Mouse (Mus musculus) forebrain, postnatal 0 days (tissue): Measurements from ENCODE around the gene Srd5a1. TPM values are rescaled to one million over a fixed set of nuclear protein-coding genes. Genes with fewer than 3 reads are reported as not detected.
A peak's percentile ranks its signal among the peaks of the same experiment; 100 is the strongest.

Source experiments
- ATAC-seq: fragments of 200-750 bp; cut with Nextera tagmentation; 2 replicates; pipeline ENCODE4 v1.8.0; 2017; ENCODE audit warnings: mild to moderate bottlenecking, moderate library complexity
- DNase-seq: peaks from one replicate; pipeline ENCODE4 v3.0.0-alpha.2; 2015
- H3K27ac ChIP-seq: fragments of 300-500 bp; sonication (generic); 2 replicates; pipeline ENCODE4 v1.5.1; 2014; ENCODE audit warnings: low read depth, mild to moderate bottlenecking, antibody characterized with exemption, low read length, moderate library complexity, mixed read lengths
- H3K27me3 ChIP-seq: fragments of 300-500 bp; sonication (generic); 2 replicates; pipeline ENCODE4 v1.6.1; 2014; ENCODE audit warnings: mild to moderate bottlenecking, low read length, mixed read lengths; ENCODE audit not compliant: insufficient read depth
- H3K36me3 ChIP-seq: fragments of 300-500 bp; sonication (generic); 2 replicates; pipeline ENCODE4 v1.6.1; 2014; ENCODE audit warnings: mild to moderate bottlenecking, moderate library complexity; ENCODE audit not compliant: insufficient read depth
- H3K4me1 ChIP-seq: fragments of 300-500 bp; sonication (generic); 2 replicates; pipeline ENCODE4 v1.6.1; 2014; ENCODE audit warnings: antibody characterized with exemption; ENCODE audit not compliant: insufficient read depth
- H3K4me2 ChIP-seq: fragments of 300-500 bp; sonication (generic); 2 replicates; pipeline ENCODE4 v1.6.1; 2014; ENCODE audit warnings: low read depth, mild to moderate bottlenecking, moderate library complexity
- H3K4me3 ChIP-seq: fragments of 300-500 bp; sonication (generic); 2 replicates; pipeline ENCODE4 v1.5.1; 2014; ENCODE audit warnings: low read depth, low read length, mixed read lengths
- H3K9ac ChIP-seq: fragments of 300-500 bp; sonication (generic); 2 replicates; pipeline ENCODE4 v1.6.1; 2014; ENCODE audit warnings: mild to moderate bottlenecking
- H3K9me3 ChIP-seq: fragments of 300-500 bp; sonication (generic); 2 replicates; pipeline ENCODE4 v1.6.1; 2016; ENCODE audit warnings: low read length
- CTCF ChIP-seq: sonication (generic); IDR thresholded peaks from 2 replicates; pipeline ENCODE4 v1.5.1; 2016; ENCODE audit warnings: antibody characterized with exemption, control low read depth, low read depth
- WGBS: fragments of 180-500 bp; shearing (Covaris S2); extraction: QIAGEN DNeasy Blood & Tissue Kit; methylation state at CpG from one replicate; pipeline ENCODE4 v1.1.7; 2014; 5-methylcytosine and 5-hydroxymethylcytosine counted together
- polyA plus RNA-seq: library from polyadenylated mRNA; unstranded; fragments of >200 nt; fragmentation: Nextera tagmentation; extraction: Ambion mirVana; gene quantifications from 2 replicates; pipeline ENCODE4 v1.2.1, GENCODE M21; 2015
- total RNA-seq: library from RNA; depleted of rRNA; stranded (reverse); fragments of >200 nt; gene quantifications from 2 replicates; pipeline ENCODE4 v1.2.3, GENCODE M21; 2014

Srd5a1 gene
- total and polyA plus RNA-seq, 2 experiments from 2014 or later = 16.2 to 37.2 TPM

GRCm38 (mm10) chr13:69534654-69535551, 76.3 kb downstream of the Srd5a1 start:
- Histone ChIP-seq H3K36me3 (no peaks in the 10 kb centered on the region), H3K9ac (peak overlapping the region; percentile 81), H3K4me3 (peak overlapping the region; percentile 83), H3K4me2 (peak overlapping the region; percentile 91), H3K27me3 (no peaks in the 10 kb centered on the region), H3K27ac (peak overlapping the region; percentile 96), H3K9me3 (no peaks in the 10 kb centered on the region), H3K4me1 (peaks cover 23% of the 10 kb centered on the region)
- no peak for TF ChIP-seq CTCF
- ATAC-seq (peak; percentile 94), DNase-seq (peak; percentile 100)
- 2% methylated on average over 83 of the region's 86 CpGs for WGBS

GRCm38 (mm10) chr13:69534334-69534653, 76.9 kb downstream of the Srd5a1 start, which contains the start of gene Tent4a:
TSS of gene Tent4a (minus strand) at chr13:69534617.
- DNase-seq = no peak
- 2% methylated on average over 38 of the region's 57 CpGs for WGBS
- H3K4me1 ChIP-seq = peaks cover 23% of the 10 kb centered on the region

GRCm38 (mm10) chr13:69533405-69534333, 77.6 kb downstream of the Srd5a1 start, which contains the start of gene Nsun2:
TSS of gene Nsun2 (plus strand) at chr13:69533746.
- peaks cover 23% of the 10 kb centered on the region for H3K4me1 ChIP-seq

More at GRCm38 (mm10) chr13:69534334-69534653, 76.9 kb downstream of the Srd5a1 start, which contains the start of gene Tent4a:
- Histone ChIP-seq H3K9ac (peak within 1 kb of the TSS; percentile 81), H3K9me3 (no peaks in the 10 kb centered on the region), H3K36me3 (no peaks in the 10 kb centered on the region), H3K4me3 (peak within 1 kb of the TSS; percentile 83), H3K27ac (peak within 1 kb of the TSS; percentile 96), H3K27me3 (no peaks in the 10 kb centered on the region), H3K4me2 (peak within 1 kb of the TSS; percentile 91)
- ATAC-seq = peak; percentile 81
- no peak for TF ChIP-seq CTCF

GRCm38 (mm10) chr13:69532893-69533404, 78.3 kb downstream of the Srd5a1 start:
- Histone ChIP-seq H3K36me3 (no peaks in the 10 kb centered on the region), H3K4me1 (peaks cover 23% of the 10 kb centered on the region), H3K4me2 (peak overlapping the region; percentile 80), H3K9ac (peak overlapping the region; percentile 81), H3K27me3 (no peaks in the 10 kb centered on the region), H3K9me3 (no peaks in the 10 kb centered on the region), H3K27ac (peak overlapping the region; percentile 96), H3K4me3 (peak overlapping the region; percentile 83)
- no peak for TF ChIP-seq CTCF
- 1% methylated on average over 9 of the region's 9 CpGs for WGBS
- ATAC-seq (no peak), DNase-seq (no peak)

More at GRCm38 (mm10) chr13:69533405-69534333, 77.6 kb downstream of the Srd5a1 start, which contains the start of gene Nsun2:
- Histone ChIP-seq H3K27me3 (no peaks in the 10 kb centered on the region), H3K27ac (peak within 1 kb of the TSS; percentile 96), H3K36me3 (no peaks in the 10 kb centered on the region), H3K9me3 (no peaks in the 10 kb centered on the region), H3K4me3 (peak within 1 kb of the TSS; percentile 83), H3K4me2 (peak within 1 kb of the TSS; percentile 91), H3K9ac (peak within 1 kb of the TSS; percentile 81)
- DNase-seq = peak; percentile 41
- TF ChIP-seq CTCF = no peak
- peak; percentile 4 for ATAC-seq
- 2% methylated on average over 98 of the region's 155 CpGs for WGBS

GRCm38 (mm10) chr13:69532101-69532892, 78.9 kb downstream of the Srd5a1 start:
- WGBS = 16% methylated on average over 14 of the region's 14 CpGs

GRCm38 (mm10) chr13:69531431-69531830, 79.8 kb downstream of the Srd5a1 start:
- Histone ChIP-seq H3K36me3 (no peaks in the 10 kb centered on the region), H3K9me3 (no peaks in the 10 kb centered on the region), H3K27me3 (no peaks in the 10 kb centered on the region), H3K4me1 (peaks cover 23% of the 10 kb centered on the region), H3K4me3 (peak overlapping the region; percentile 83), H3K9ac (0 out of 2 replicates have a peak overlapping the region, but pooled peaks have one; percentile 31), H3K27ac (no peak overlapping the region), H3K4me2 (peak overlapping the region; percentile 80)
- no peak for ATAC-seq
- TF ChIP-seq CTCF = no peak
- WGBS = 41% methylated on average over 6 of the region's 6 CpGs
- DNase-seq = no peak

More at GRCm38 (mm10) chr13:69532101-69532892, 78.9 kb downstream of the Srd5a1 start:
- no peak for TF ChIP-seq CTCF
- H3K4me1 ChIP-seq = peaks cover 23% of the 10 kb centered on the region
- no peaks in the 10 kb centered on the region for H3K27me3 ChIP-seq
- H3K27ac ChIP-seq = no peak overlapping the region
- H3K9ac ChIP-seq = peak overlapping the region; percentile 81
- peak overlapping the region; percentile 83 for H3K4me3 ChIP-seq
- DNase-seq = no peak
- no peaks in the 10 kb centered on the region for H3K9me3 ChIP-seq
- no peaks in the 10 kb centered on the region for H3K36me3 ChIP-seq
- H3K4me2 ChIP-seq = peak overlapping the region; percentile 80
- no peak for ATAC-seq
